Mouse (Mus musculus): ENCODE measurements at regions not wholly inside any gene's neighbourhood (a gene's known extent, or its start where the extent isn't known, plus 50 kb on each side); places are given as distances from the start of the nearest gene placed in this dataset.

DNA sequence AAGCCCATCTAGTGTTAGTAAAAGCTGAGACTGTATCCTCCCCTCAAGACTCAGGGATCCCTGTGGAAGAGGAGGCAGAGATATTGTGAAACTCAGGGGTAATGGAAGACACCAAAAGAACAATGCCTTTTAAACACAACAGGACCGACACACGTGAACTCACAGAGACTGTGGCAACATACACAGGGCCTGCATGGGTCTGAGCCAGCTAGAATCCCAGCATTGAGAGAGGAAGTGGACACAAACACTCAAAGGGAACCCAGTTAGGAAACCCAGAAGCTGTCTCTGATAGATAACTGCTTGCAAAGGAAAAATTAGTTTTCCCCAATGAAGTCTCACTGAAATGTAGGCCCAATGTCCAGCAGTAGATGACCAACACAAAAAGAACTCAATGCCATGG, 75.4 kb upstream of the Nxt1 start:
- TF ChIP-seq POLR2A (IDR thresholded peaks at IDR 0.05; ENCODE audit: low read depth, low read length): no peak
- TF ChIP-seq CTCF (IDR thresholded peaks at IDR 0.05; ENCODE audit: extremely low read depth, insufficient read depth, insufficient read length, insufficient replicate concordance): no peak

Measured in spleen, adult 2 months (tissue).